ENCODE assay signal across 8 mouse cellular contexts in the genomic region with DNA sequence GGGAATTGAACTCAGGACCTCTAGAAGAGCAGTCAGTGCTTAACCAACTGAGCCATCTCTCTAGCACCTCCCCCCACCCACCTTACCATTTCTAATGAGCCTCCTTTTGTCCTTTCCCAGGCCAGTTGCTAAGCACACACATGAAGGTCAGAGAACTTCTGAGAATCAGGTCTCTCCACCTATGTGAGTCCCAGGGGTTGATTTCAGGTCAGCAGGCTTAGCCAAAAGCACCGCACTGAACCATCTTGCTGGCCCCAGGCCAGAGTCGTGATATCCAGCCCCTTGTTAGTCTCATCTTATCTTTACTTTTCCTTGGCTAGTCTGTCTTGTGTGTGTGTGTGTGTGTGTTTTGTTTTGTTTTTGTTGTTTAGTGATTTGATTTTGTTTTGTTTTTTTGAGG. TPM values are rescaled to one million over a fixed set of nuclear protein-coding genes. Genes with fewer than 3 reads are reported as not detected.
DNase-seq lines count a peak whose midpoint lies in the region; ATAC-seq and TF ChIP-seq lines count a peak whose summit lies in the region.

No protein-coding gene starts in this region.

- peak overlapping the region; percentile 97 for H3K27ac ChIP-seq in heart, embryonic 10.5 days
- H3K27ac ChIP-seq in ES-Bruce4 (ENCODE audit: insufficient read depth, low read length) = peak overlapping the region; percentile 97
- H3K27ac ChIP-seq in forebrain, embryonic 13.5 days = peak overlapping the region; percentile 93
- H3K27ac ChIP-seq in liver, embryonic 15.5 days (replicated peaks) = peak overlapping the region; percentile 86
- no peak overlapping the region; the same call in 1 of the 2 replicates for H3K27ac ChIP-seq in kidney, adult 2 months (ENCODE audit: insufficient read depth, low read depth, low read length)

- no peaks in the 10 kb centered on the region for H3K9me3 ChIP-seq in heart, embryonic 10.5 days
- no peaks in the 10 kb centered on the region for H3K9me3 ChIP-seq in ES-Bruce4 (replicated peaks; ENCODE audit: control insufficient read depth, insufficient read depth, low read length, poor library complexity, severe bottlenecking)
- no peaks in the 10 kb centered on the region for H3K9me3 ChIP-seq in forebrain, embryonic 13.5 days (replicated peaks)
- H3K9me3 ChIP-seq in liver, embryonic 15.5 days (replicated peaks) = no peaks in the 10 kb centered on the region

- H3K27me3 ChIP-seq in heart, embryonic 10.5 days (ENCODE audit: insufficient read depth, poor library complexity, severe bottlenecking) = no peaks in the 10 kb centered on the region
- no peaks in the 10 kb centered on the region for H3K27me3 ChIP-seq in ES-Bruce4 (ENCODE audit: control insufficient read depth, insufficient read depth, low read length, poor library complexity, severe bottlenecking)
- no peaks in the 10 kb centered on the region for H3K27me3 ChIP-seq in forebrain, embryonic 13.5 days
- H3K27me3 ChIP-seq in liver, embryonic 15.5 days = no peaks in the 10 kb centered on the region
- no peaks in the 10 kb centered on the region for H3K27me3 ChIP-seq in kidney, adult 2 months (replicated peaks; ENCODE audit: control insufficient read depth, insufficient read depth, low read length)

- 23% methylated on average over 2 of the region's 2 CpGs for WGBS in heart, embryonic 10.5 days
- WGBS in forebrain, embryonic 13.5 days = 40% methylated on average over 2 of the region's 2 CpGs
- 16% methylated on average over 2 of the region's 2 CpGs for WGBS in liver, embryonic 15.5 days (ENCODE audit: insufficient replicate concordance)
- 42% methylated on average over 2 of the region's 2 CpGs for WGBS in kidney, adult 2 months

- H3K4me2 ChIP-seq in forebrain, embryonic 13.5 days = no peak overlapping the region
- H3K4me2 ChIP-seq in liver, embryonic 15.5 days = no peak overlapping the region

- no peak for TF ChIP-seq EP300 in ES-Bruce4 (IDR thresholded peaks at IDR 0.05; ENCODE audit: insufficient read depth, low read depth, low read length)

- peaks cover 7% of the 10 kb centered on the region; the same call in 1 of the 2 replicates for H3K36me3 ChIP-seq in heart, embryonic 10.5 days
- H3K36me3 ChIP-seq in ES-Bruce4 (ENCODE audit: control insufficient read depth, insufficient read depth, low read length, poor library complexity, severe bottlenecking) = 0 out of 2 replicates have a peak, but pooled peaks cover 1% of the 10 kb centered on the region
- peaks cover 16% of the 10 kb centered on the region for H3K36me3 ChIP-seq in forebrain, embryonic 13.5 days (ENCODE audit: poor library complexity, severe bottlenecking)
- H3K36me3 ChIP-seq in liver, embryonic 15.5 days (replicated peaks) = peaks cover 8% of the 10 kb centered on the region; the same call in 1 of the 2 replicates
- H3K36me3 ChIP-seq in kidney, adult 2 months (ENCODE audit: control insufficient read depth, insufficient read depth, low read length) = no peaks in the 10 kb centered on the region

- TF ChIP-seq CTCF in ES-Bruce4 (IDR thresholded peaks at IDR 0.05; ENCODE audit: low read depth, low read length) = no peak
- no peak for TF ChIP-seq CTCF in kidney, adult 2 months (conservative IDR thresholded peaks at IDR 0.05; ENCODE audit: insufficient read depth, insufficient read length, low read depth, low read length)

- peak overlapping the region; percentile 53; the same call in 1 of the 2 replicates for H3K9ac ChIP-seq in ES-Bruce4 (ENCODE audit: low read depth, poor library complexity, severe bottlenecking)
- H3K9ac ChIP-seq in forebrain, embryonic 13.5 days = no peak overlapping the region
- peak overlapping the region; percentile 60 for H3K9ac ChIP-seq in liver, embryonic 15.5 days

- ATAC-seq in forebrain, embryonic 13.5 days = no peak
- ATAC-seq in liver, embryonic 15.5 days (ENCODE audit: insufficient read depth) = no peak
- no peak for ATAC-seq in megakaryocyte progenitor cell, adult 5-6 weeks (replicated peaks; ENCODE audit: poor library complexity)

- intact Hi-C loops in heart, postnatal 14 days (cut with DNase I) = no loop called here

- DNase-seq in heart, embryonic 10.5 days (ENCODE audit: low spot score) = no peak
- no peak for DNase-seq in heart, postnatal 14 days
- no peak for DNase-seq in layer of hippocampus, postnatal 36 days
- no peak for DNase-seq in kidney, adult 2 months

- TF ChIP-seq POLR2A in ES-Bruce4 (IDR thresholded peaks at IDR 0.05; ENCODE audit: insufficient read depth, low read length) = no peak
- no peak for TF ChIP-seq POLR2A in kidney, adult 2 months (IDR thresholded peaks at IDR 0.05; ENCODE audit: low read depth, low read length)

- peaks cover 68% of the 10 kb centered on the region for H3K4me1 ChIP-seq in heart, embryonic 10.5 days
- H3K4me1 ChIP-seq in ES-Bruce4 (ENCODE audit: control insufficient read depth, insufficient read depth, low read length) = peaks cover 4% of the 10 kb centered on the region
- H3K4me1 ChIP-seq in forebrain, embryonic 13.5 days = peaks cover 36% of the 10 kb centered on the region
- H3K4me1 ChIP-seq in liver, embryonic 15.5 days (replicated peaks) = peaks cover 57% of the 10 kb centered on the region
- peaks cover 19% of the 10 kb centered on the region; the same call in 1 of the 2 replicates for H3K4me1 ChIP-seq in kidney, adult 2 months (ENCODE audit: control insufficient read depth, insufficient read depth, low read length)

- no peak overlapping the region for H3K4me3 ChIP-seq in heart, embryonic 10.5 days
- no peak overlapping the region for H3K4me3 ChIP-seq in ES-Bruce4 (ENCODE audit: low read depth, low read length)
- H3K4me3 ChIP-seq in forebrain, embryonic 13.5 days = no peak overlapping the region
- no peak overlapping the region for H3K4me3 ChIP-seq in liver, embryonic 15.5 days (replicated peaks)
- no peak overlapping the region for H3K4me3 ChIP-seq in kidney, adult 2 months (ENCODE audit: insufficient read depth, low read depth, low read length)

RNA-seq across cellular contexts. Expression of a gene that starts 1.6 kb away (rescaled TPM):
- 129 and 133 TPM in 2 replicates for polyA plus RNA-seq in heart, embryonic 10.5 days (2016; fragmentation: Nextera tagmentation; extraction: Ambion mirVana)
- total RNA-seq in heart, postnatal 14 days (2021) = 10 to 100 TPM; 18.7 to 22.6 TPM
- 205 and 210 TPM in 2 replicates for polyA plus RNA-seq in ES-Bruce4 (2011; ENCODE audit: insufficient read depth, insufficient read length, low read depth, missing spikeins)
- 200 and 218 TPM in 2 replicates for polyA plus RNA-seq in forebrain, embryonic 13.5 days (2015; fragmentation: Nextera tagmentation; extraction: Ambion mirVana)
- polyA plus RNA-seq in liver, embryonic 15.5 days (2015; fragmentation: Nextera tagmentation; extraction: Ambion mirVana) = 53.6 and 61.3 TPM in 2 replicates
- total RNA-seq in megakaryocyte progenitor cell, adult 5-6 weeks (2015) = 24.7 and 28.3 TPM in 2 replicates
- total RNA-seq in megakaryocyte progenitor cell, adult 5-6 weeks (2017) = 21.0 and 23.7 TPM in 2 replicates
- total RNA-seq in layer of hippocampus, postnatal 36 days (2021) = 100 to 1,000 TPM; 156 to 167 TPM
- 102 and 118 TPM in 2 replicates for polyA plus RNA-seq in kidney, adult 2 months (2012; rRNA removed)

RNA-seq across cellular contexts. Expression of a gene that starts 17.7 kb away (rescaled TPM):
- polyA plus RNA-seq in heart, embryonic 10.5 days (2016; fragmentation: Nextera tagmentation; extraction: Ambion mirVana) = 13.5 and 19.4 TPM in 2 replicates
- 1 to 10 TPM; 4.8 to 5.8 TPM for total RNA-seq in heart, postnatal 14 days (2021)
- 13.7 and 15.0 TPM in 2 replicates for polyA plus RNA-seq in ES-Bruce4 (2011; ENCODE audit: insufficient read depth, insufficient read length, low read depth, missing spikeins)
- polyA plus RNA-seq in forebrain, embryonic 13.5 days (2015; fragmentation: Nextera tagmentation; extraction: Ambion mirVana) = 15.2 and 15.9 TPM in 2 replicates
- 7.0 and 7.7 TPM in 2 replicates for polyA plus RNA-seq in liver, embryonic 15.5 days (2015; fragmentation: Nextera tagmentation; extraction: Ambion mirVana)
- total RNA-seq in megakaryocyte progenitor cell, adult 5-6 weeks (2015) = 5.5 and 10.4 TPM in 2 replicates
- 19.6 and 29.7 TPM in 2 replicates for total RNA-seq in megakaryocyte progenitor cell, adult 5-6 weeks (2017)
- 10 to 100 TPM; 11.5 to 15.3 TPM for total RNA-seq in layer of hippocampus, postnatal 36 days (2021)
- 6.9 and 7.5 TPM in 2 replicates for polyA plus RNA-seq in kidney, adult 2 months (2012; rRNA removed)
